Mouse (Mus musculus) lung, adult 2 months (tissue): ENCODE data around the gene Cers6.

ENCODE experiments used
- CTCF ChIP-seq: fragments of 200-500 bp; IDR thresholded peaks from 2 replicates; pipeline ENCODE4 v1.5.1; 2011; ENCODE audit warnings: mild to moderate bottlenecking, low read length, control low read depth; ENCODE audit not compliant: insufficient read depth
- POLR2A ChIP-seq: fragments of 200-500 bp; IDR thresholded peaks from 2 replicates; pipeline ENCODE4 v1.6.1; 2011; ENCODE audit warnings: low read depth, mild to moderate bottlenecking, control low read depth, low read length, borderline replicate concordance; ENCODE audit errors: extremely low read depth

- TF ChIP-seq POLR2A (no peak), CTCF (no peak)
These were observed 38.7 kb downstream of the Cers6 start for GRCm38 (mm10) chr2:68899770-68900521.
